Mouse (Mus musculus): Measurements from ENCODE around the gene Olfr998.

DNA sequence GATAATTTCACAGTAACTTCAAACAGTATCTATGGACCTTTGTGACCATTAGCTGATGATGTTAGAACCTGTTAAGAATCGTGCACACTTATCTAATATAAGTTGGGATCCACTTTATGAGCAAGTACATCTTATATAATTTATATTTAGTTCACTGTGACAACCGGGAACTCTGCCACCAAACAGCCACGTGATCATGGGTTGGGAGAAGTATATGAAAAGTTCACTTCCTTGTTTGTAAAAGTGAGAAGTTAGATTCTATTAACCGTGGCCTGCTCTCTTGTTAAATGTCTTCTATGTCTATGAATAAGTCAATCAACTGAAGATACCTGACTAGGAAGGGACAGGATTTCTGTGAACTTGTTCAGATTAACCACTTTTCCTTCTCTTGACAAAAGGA, 28.5 kb upstream of the Olfr998 start:
- TF ChIP-seq POLR2A (IDR thresholded peaks at IDR 0.05; ENCODE audit: insufficient read depth, low read length), result no peak
- no peak for TF ChIP-seq CTCF (IDR thresholded peaks at IDR 0.05; ENCODE audit: low read depth, low read length)
- TF ChIP-seq EP300 (IDR thresholded peaks at IDR 0.05; ENCODE audit: insufficient read depth, low read depth, low read length), result no peak

Measured in ES-Bruce4 (cell line).